Mouse (Mus musculus): ENCODE data around the gene Camk2d. TPM values are rescaled to one million over a fixed set of nuclear protein-coding genes. Genes with fewer than 3 reads are reported as not detected.

The Camk2d gene
- polyA plus RNA-seq, 1 experiment from 2014 or later = 15.4 TPM

- no peaks in the 10 kb centered on the region for H3K9me3 ChIP-seq (ENCODE audit: control insufficient read depth, low read length)
- H3K36me3 ChIP-seq (ENCODE audit: control insufficient read depth, insufficient read depth, low read length) = no peaks in the 10 kb centered on the region
- no peak overlapping the region for H3K4me2 ChIP-seq (ENCODE audit: low read depth, severe bottlenecking)
- no peaks in the 10 kb centered on the region for H3K4me1 ChIP-seq (ENCODE audit: control insufficient read depth, insufficient read depth, low read length)
- H3K4me3 ChIP-seq (ENCODE audit: low read depth, low read length) = no peak overlapping the region
- WGBS = 84% methylated on average over 4 of the region's 4 CpGs
- H3K27me3 ChIP-seq (ENCODE audit: control insufficient read depth, insufficient read depth, low read length) = no peaks in the 10 kb centered on the region
- ATAC-seq (ENCODE audit: insufficient number of reproducible peaks, low FRiP score, low TSS enrichment, low read depth) (no peak), DNase-seq (ENCODE audit: low spot score) (no peak)
- no peak overlapping the region for H3K27ac ChIP-seq (replicated peaks; ENCODE audit: low read depth, low read length)
- no peak overlapping the region for H3K9ac ChIP-seq (ENCODE audit: low read length)
Observed at GRCm38 (mm10) chr3:126886090-126886489, 290.0 kb downstream of the Camk2d start.

GRCm38 (mm10) chr3:126886644-126887043 lies 290.5 kb downstream of the Camk2d start:
- DNase-seq (ENCODE audit: low spot score) (no peak), ATAC-seq (ENCODE audit: insufficient number of reproducible peaks, low FRiP score, low TSS enrichment, low read depth) (no peak; the same call in 1 of the 2 replicates)
- Histone ChIP-seq H3K4me2 (ENCODE audit: low read depth, severe bottlenecking) (no peak overlapping the region), H3K27ac (replicated peaks; ENCODE audit: low read depth, low read length) (no peak overlapping the region), H3K36me3 (ENCODE audit: control insufficient read depth, insufficient read depth, low read length) (no peaks in the 10 kb centered on the region), H3K4me1 (ENCODE audit: control insufficient read depth, insufficient read depth, low read length) (no peaks in the 10 kb centered on the region), H3K9me3 (ENCODE audit: control insufficient read depth, low read length) (no peaks in the 10 kb centered on the region), H3K9ac (ENCODE audit: low read length) (no peak overlapping the region), H3K27me3 (ENCODE audit: control insufficient read depth, insufficient read depth, low read length) (no peaks in the 10 kb centered on the region), H3K4me3 (ENCODE audit: low read depth, low read length) (no peak overlapping the region)
- WGBS = 78% methylated on average over 4 of the region's 4 CpGs

Other genes starting within 250 kb of the Camk2d start
- gene Arsj, start 232.6 kb upstream of the Camk2d start, polyA plus RNA-seq (2014; fragmentation: Nextera tagmentation; extraction: Ambion mirVana) = 1.2 and 1.8 TPM in 2 replicates